Mouse (Mus musculus): ENCODE data around the gene Kcnh8. TPM values are rescaled to one million over a fixed set of nuclear protein-coding genes. Genes with fewer than 3 reads are reported as not detected.

The Kcnh8 gene
- total RNA-seq (2021): not detected
- long read RNA-seq, experiment 1: 0 reads
- long read RNA-seq, experiment 2: 0 reads

- intact Hi-C loops (cut with DNase I): no loop called here
- no peak for DNase-seq
- no peak for TF ChIP-seq CTCF (IDR thresholded peaks at IDR 0.05)
- H3K4me3 ChIP-seq: peak within 1 kb of the TSS; percentile 64
- no peak within 1 kb of the TSS for H3K27ac ChIP-seq
Observed at GRCm38 (mm10) chr17:52602093-52602780, at the start of gene Kcnh8. Gene Kcnh8 (plus strand): TSS chr17:52602709.

DNA sequence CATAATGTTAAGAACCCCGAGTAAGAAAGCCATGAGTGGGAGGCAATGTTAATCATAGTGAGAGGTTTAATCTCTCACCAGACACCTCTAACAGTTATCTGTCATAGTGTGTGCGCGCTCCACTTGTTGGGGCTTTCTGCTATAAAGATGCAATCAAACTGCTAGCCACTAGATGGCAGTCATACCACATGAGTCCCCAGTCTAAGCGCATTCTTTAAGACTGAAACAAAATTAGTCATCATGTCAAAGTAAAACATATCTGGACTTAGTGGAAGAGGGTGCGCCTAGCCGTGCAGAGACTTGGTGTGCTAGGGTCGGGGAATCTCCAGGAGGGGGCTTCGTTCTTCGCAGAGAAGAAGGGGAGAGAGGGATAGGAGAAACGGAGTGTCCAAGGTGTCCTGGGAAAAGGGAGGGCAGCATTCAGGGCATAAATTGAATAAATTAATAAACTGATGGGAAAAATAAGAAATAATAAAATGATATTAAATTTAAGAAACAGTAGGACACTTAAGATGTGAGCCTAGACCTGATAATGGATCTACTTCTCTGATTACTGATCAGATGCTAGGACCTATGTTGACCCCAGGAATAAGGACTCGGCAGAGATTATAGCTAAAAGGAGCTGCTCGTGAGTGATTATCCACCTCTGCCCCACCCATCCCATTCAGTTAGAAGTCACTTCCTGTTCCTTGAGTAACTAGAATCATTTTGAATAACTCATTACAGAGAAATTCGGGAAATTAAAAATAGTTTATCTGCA lies 42.4 kb upstream of the Kcnh8 start:
- DNase-seq: peak; percentile 22
- no peak overlapping the region; the same call in 1 of the 2 replicates for H3K4me3 ChIP-seq
- intact Hi-C loops (cut with DNase I): no loop called here
- TF ChIP-seq CTCF (IDR thresholded peaks at IDR 0.05): peak; percentile 85
- no peak overlapping the region for H3K27ac ChIP-seq

GRCm38 (mm10) chr17:52565467-52566155 lies 36.9 kb upstream of the Kcnh8 start:
- H3K4me3 ChIP-seq: no peak overlapping the region
- intact Hi-C loops (cut with DNase I): no loop called here
- H3K27ac ChIP-seq: no peak overlapping the region
- DNase-seq: no peak
- no peak for TF ChIP-seq CTCF (IDR thresholded peaks at IDR 0.05)

GRCm38 (mm10) chr17:52569584-52570270 lies 32.8 kb upstream of the Kcnh8 start:
- no peak for TF ChIP-seq CTCF (IDR thresholded peaks at IDR 0.05)
- DNase-seq: no peak
- Histone ChIP-seq H3K4me3 (no peak overlapping the region), H3K27ac (no peak overlapping the region)
- intact Hi-C loops (cut with DNase I): no loop called here

DNA sequence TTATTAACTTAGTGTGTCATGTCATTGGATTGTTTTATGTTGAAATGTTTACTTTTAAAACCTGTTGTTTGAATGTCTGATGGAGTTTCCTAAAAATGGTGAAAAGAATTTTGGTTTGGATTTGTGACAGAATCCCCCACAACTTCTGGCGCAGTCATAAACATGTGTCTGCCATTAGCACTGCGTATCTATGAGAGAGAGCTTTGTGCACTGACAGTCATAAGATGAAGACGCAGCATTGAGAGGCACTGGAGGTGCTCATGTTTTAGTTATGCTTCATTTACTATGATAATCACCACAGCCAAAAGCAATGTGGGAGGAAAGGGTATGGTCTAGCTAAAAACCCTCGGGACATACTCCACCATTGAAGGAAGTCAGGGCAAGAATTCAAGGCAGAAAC lies 30.3 kb upstream of the Kcnh8 start:
- H3K27ac ChIP-seq: no peak overlapping the region
- no peak for DNase-seq
- TF ChIP-seq CTCF (IDR thresholded peaks at IDR 0.05): no peak
- intact Hi-C loops (cut with DNase I): no loop called here
- no peak overlapping the region for H3K4me3 ChIP-seq

DNA sequence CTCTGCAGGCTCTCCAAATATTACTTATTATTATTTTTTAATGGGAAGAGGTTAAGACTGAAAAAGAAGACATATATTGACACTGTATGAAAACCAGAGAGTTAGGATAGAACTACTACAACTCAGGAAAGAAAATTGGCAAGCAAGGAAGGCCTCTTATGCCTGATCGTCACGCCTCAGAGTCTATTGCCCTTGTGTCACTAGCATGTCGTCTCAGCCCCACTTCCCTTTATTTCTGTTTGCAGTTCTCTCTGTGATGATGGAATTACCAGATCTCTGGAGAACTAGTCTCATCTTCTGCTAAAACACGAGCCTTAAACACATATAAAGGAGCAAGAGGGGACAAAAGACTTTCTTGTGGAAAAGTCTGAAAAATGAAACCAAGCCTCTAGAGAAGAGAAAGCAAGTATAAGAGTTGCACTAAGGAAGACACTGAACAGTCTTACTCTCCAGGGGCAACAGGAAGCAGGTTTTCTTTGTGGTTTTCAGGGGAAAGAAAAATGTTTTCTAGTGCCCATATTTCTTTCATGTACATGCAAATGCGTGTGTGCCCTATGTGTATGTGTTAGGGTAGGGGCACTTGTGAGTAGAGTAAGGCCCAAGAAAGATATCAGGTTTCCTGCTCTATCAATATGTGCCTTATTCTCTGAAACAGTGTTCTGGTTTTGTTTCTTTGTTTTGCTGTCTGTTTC lies 10.9 kb upstream of the Kcnh8 start:
- no peak overlapping the region for H3K27ac ChIP-seq
- DNase-seq: no peak
- TF ChIP-seq CTCF (IDR thresholded peaks at IDR 0.05): no peak
- intact Hi-C loops (cut with DNase I): no loop called here
- no peak overlapping the region for H3K4me3 ChIP-seq

GRCm38 (mm10) chr17:52599141-52599540 lies 3.4 kb upstream of the Kcnh8 start:
- no peak for TF ChIP-seq CTCF (IDR thresholded peaks at IDR 0.05)
- no peak overlapping the region for H3K27ac ChIP-seq
- DNase-seq: no peak
- intact Hi-C loops (cut with DNase I): no loop called here
- H3K4me3 ChIP-seq: no peak overlapping the region

DNA sequence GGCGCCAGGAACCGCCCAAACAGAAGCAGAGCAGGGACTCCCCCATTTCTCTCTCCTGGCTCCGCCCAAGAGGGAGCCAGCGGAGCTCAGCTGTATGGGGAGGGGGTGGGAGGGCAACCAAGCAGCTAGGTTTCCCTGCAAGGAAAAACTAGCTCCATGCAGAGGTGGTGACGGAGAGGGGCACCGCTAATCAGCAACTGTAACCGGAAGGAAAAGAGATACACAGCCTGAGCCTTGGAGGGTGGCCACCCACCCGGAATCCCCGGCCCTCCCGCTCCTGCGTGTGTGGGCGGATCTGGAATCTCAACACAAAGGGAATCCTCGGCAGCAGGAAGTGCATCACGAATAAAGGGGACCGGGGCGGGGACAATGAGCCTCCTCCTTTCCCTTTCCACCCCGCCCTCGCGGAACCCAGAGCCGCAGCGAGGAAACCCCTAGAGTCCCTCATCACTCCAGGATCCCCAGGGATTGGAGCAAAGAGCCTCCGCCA lies 1.6 kb upstream of the Kcnh8 start:
- peak overlapping the region; percentile 64 for H3K4me3 ChIP-seq
- intact Hi-C loops (cut with DNase I): no loop called here

GRCm38 (mm10) chr17:52602781-52603170 lies 267 bp downstream of the Kcnh8 start:
- no peak overlapping the region for H3K27ac ChIP-seq
- 0 out of 2 replicates have a peak overlapping the region, but pooled peaks have one; percentile 39 for H3K4me3 ChIP-seq
- intact Hi-C loops (cut with DNase I): no loop called here
- no peak for DNase-seq
- TF ChIP-seq CTCF (IDR thresholded peaks at IDR 0.05): no peak

More for the DNA sequence above, 1.6 kb upstream of the Kcnh8 start:
- no peak for TF ChIP-seq CTCF (IDR thresholded peaks at IDR 0.05)
- no peak overlapping the region for H3K27ac ChIP-seq
- peak; percentile 17 for DNase-seq

GRCm38 (mm10) chr17:52603411-52603810 lies 902 bp downstream of the Kcnh8 start:
- intact Hi-C loops (cut with DNase I): no loop called here
- TF ChIP-seq CTCF (IDR thresholded peaks at IDR 0.05): no peak
- no peak overlapping the region for H3K27ac ChIP-seq
- no peak overlapping the region for H3K4me3 ChIP-seq
- no peak for DNase-seq

- intact Hi-C loops (cut with DNase I): no loop called here
- Histone ChIP-seq H3K4me3 (no peak overlapping the region), H3K27ac (no peak overlapping the region)
- no peak for TF ChIP-seq CTCF (IDR thresholded peaks at IDR 0.05)
- no peak for DNase-seq
Observed at GRCm38 (mm10) chr17:52611382-52611781, 8.9 kb downstream of the Kcnh8 start.

- Histone ChIP-seq H3K4me3 (no peak overlapping the region), H3K27ac (no peak overlapping the region)
- DNase-seq: no peak
- TF ChIP-seq CTCF (IDR thresholded peaks at IDR 0.05): peak; percentile 18; the same call in 1 of the 2 replicates
- intact Hi-C loops (cut with DNase I): no loop called here
Observed at GRCm38 (mm10) chr17:52649186-52649585, 46.7 kb downstream of the Kcnh8 start.

Data from gastrocnemius, adult 2 months (tissue).